ENCODE assay signal across 8 mouse cellular contexts in the genomic region with DNA sequence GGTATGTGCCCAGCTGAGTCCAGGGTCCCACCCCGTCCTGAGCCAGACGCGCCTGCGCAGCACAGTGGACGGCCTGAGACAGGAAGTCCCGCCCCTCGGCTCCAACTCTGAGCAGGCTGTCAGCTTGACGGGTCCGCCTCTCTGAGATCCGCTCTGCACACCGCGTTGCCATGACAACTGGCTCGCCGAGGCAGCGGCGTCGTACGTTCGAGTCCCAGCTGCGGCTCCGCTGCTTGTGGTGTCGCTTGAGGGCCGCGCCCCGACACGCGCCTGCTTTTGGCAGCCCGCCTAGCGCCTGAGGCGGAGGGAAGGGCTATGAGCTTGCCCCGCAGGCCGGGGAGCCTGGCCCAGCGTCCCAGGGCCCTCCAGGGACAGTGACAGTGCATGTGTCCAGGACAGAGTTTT. TPM values are rescaled to one million over a fixed set of nuclear protein-coding genes. Genes with fewer than 3 reads are reported as not detected.
DNase-seq lines count a peak whose midpoint lies in the region; ATAC-seq lines count a peak whose summit lies in the region.

No protein-coding gene starts in this region.

- intact Hi-C loops in gastrocnemius, postnatal 36 days (cut with DNase I) = no loop called here

- no peaks in the 10 kb centered on the region for H3K4me1 ChIP-seq in intestine, embryonic 14.5 days (replicated peaks; ENCODE audit: control insufficient read depth, insufficient read depth, low read length)
- H3K4me1 ChIP-seq in limb, embryonic 11.5 days (ENCODE audit: control insufficient read depth, insufficient read depth, low read length) = no peaks in the 10 kb centered on the region
- peaks cover 4% of the 10 kb centered on the region; the same call in 1 of the 2 replicates for H3K4me1 ChIP-seq in midbrain, embryonic 13.5 days (replicated peaks)

- H3K4me2 ChIP-seq in intestine, embryonic 14.5 days (ENCODE audit: low read length) = peak overlapping the region; percentile 73
- peak overlapping the region; percentile 56 for H3K4me2 ChIP-seq in limb, embryonic 11.5 days (ENCODE audit: low read depth, severe bottlenecking)
- peak overlapping the region; percentile 55 for H3K4me2 ChIP-seq in midbrain, embryonic 13.5 days (replicated peaks)

- no peaks in the 10 kb centered on the region for H3K9me3 ChIP-seq in intestine, embryonic 14.5 days (ENCODE audit: control insufficient read depth, low read length)
- no peaks in the 10 kb centered on the region for H3K9me3 ChIP-seq in limb, embryonic 11.5 days (ENCODE audit: control insufficient read depth, low read length)
- H3K9me3 ChIP-seq in midbrain, embryonic 13.5 days = 0 out of 2 replicates have a peak, but pooled peaks cover 4% of the 10 kb centered on the region

- peak; percentile 94 for ATAC-seq in intestine, embryonic 14.5 days (replicated peaks; ENCODE audit: low FRiP score, low TSS enrichment, low read depth)
- peak; percentile 90 for ATAC-seq in limb, embryonic 11.5 days (ENCODE audit: insufficient number of reproducible peaks, low FRiP score, low TSS enrichment, low read depth)
- peak; percentile 95 for ATAC-seq in midbrain, embryonic 13.5 days

- H3K27me3 ChIP-seq in intestine, embryonic 14.5 days (replicated peaks; ENCODE audit: control insufficient read depth, insufficient read depth, low read length) = no peaks in the 10 kb centered on the region
- no peaks in the 10 kb centered on the region for H3K27me3 ChIP-seq in limb, embryonic 11.5 days (ENCODE audit: control insufficient read depth, insufficient read depth, low read length)
- H3K27me3 ChIP-seq in midbrain, embryonic 13.5 days = no peaks in the 10 kb centered on the region

- peak; percentile 93 for DNase-seq in adrenal gland, adult 2 months
- DNase-seq in embryo, embryonic 11 days = peak; percentile 97
- DNase-seq in gastrocnemius, postnatal 36 days = peak; percentile 68 to 82
- DNase-seq in intestine, embryonic 14.5 days (ENCODE audit: low spot score) = peak; percentile 87
- peak; percentile 92 for DNase-seq in limb, embryonic 11.5 days (ENCODE audit: low spot score)
- DNase-seq in skeletal muscle tissue, adult 2 months (ENCODE audit: low read depth, low spot score) = peak; percentile 91
- peak; percentile 88 for DNase-seq in yolk sac, embryonic 10.5 days (ENCODE audit: low spot score)

- no peaks in the 10 kb centered on the region for H3K36me3 ChIP-seq in intestine, embryonic 14.5 days (ENCODE audit: control insufficient read depth, insufficient read depth, low read length)
- H3K36me3 ChIP-seq in limb, embryonic 11.5 days (ENCODE audit: control insufficient read depth, insufficient read depth, low read length) = no peaks in the 10 kb centered on the region
- no peaks in the 10 kb centered on the region for H3K36me3 ChIP-seq in midbrain, embryonic 13.5 days

- WGBS in intestine, embryonic 14.5 days = 3% methylated on average over 33 of the region's 33 CpGs
- 2% methylated on average over 33 of the region's 33 CpGs for WGBS in limb, embryonic 11.5 days
- WGBS in midbrain, embryonic 13.5 days = 1% methylated on average over 33 of the region's 33 CpGs

- H3K9ac ChIP-seq in intestine, embryonic 14.5 days (ENCODE audit: low read length) = peak overlapping the region; percentile 56
- H3K9ac ChIP-seq in limb, embryonic 11.5 days (ENCODE audit: low read length) = peak overlapping the region; percentile 46; the same call in 1 of the 2 replicates
- H3K9ac ChIP-seq in midbrain, embryonic 13.5 days (replicated peaks) = no peak overlapping the region

- H3K4me3 ChIP-seq in intestine, embryonic 14.5 days (ENCODE audit: low read depth, low read length) = peak overlapping the region; percentile 51
- peak overlapping the region; percentile 34 for H3K4me3 ChIP-seq in limb, embryonic 11.5 days (ENCODE audit: low read depth, low read length)
- H3K4me3 ChIP-seq in midbrain, embryonic 13.5 days (replicated peaks) = peak overlapping the region; percentile 38

- H3K27ac ChIP-seq in intestine, embryonic 14.5 days (ENCODE audit: low read depth) = no peak overlapping the region
- no peak overlapping the region for H3K27ac ChIP-seq in limb, embryonic 11.5 days (replicated peaks; ENCODE audit: low read depth, low read length)
- H3K27ac ChIP-seq in midbrain, embryonic 13.5 days = 0 out of 2 replicates have a peak overlapping the region, but pooled peaks have one; percentile 35

RNA-seq across cellular contexts. Expression of gene Nptx1, which starts 23.0 kb away (rescaled TPM):
- total RNA-seq in adrenal gland, adult 2 months (2021) = 1 to 10 TPM; 2.2 to 4.9 TPM
- polyA plus RNA-seq in adrenal gland, adult 2 months (2012; rRNA removed) = 1.9 and 2.2 TPM in 2 replicates
- under 1 TPM in 1 of 2 experiments, not detected in 1; 0.10 TPM for total RNA-seq in gastrocnemius, postnatal 36 days (2021)
- polyA plus RNA-seq in intestine, embryonic 14.5 days (2014; fragmentation: Nextera tagmentation; extraction: Ambion mirVana) = 1.3 and 2.4 TPM in 2 replicates
- 0.29 and 0.60 TPM in 2 replicates for polyA plus RNA-seq in limb, embryonic 11.5 days (2014; fragmentation: Nextera tagmentation; extraction: Ambion mirVana)
- polyA plus RNA-seq in midbrain, embryonic 13.5 days (2015; fragmentation: Nextera tagmentation; extraction: Ambion mirVana) = 7.3 and 8.6 TPM in 2 replicates

RNA-seq across cellular contexts. Expression of gene Endov, which starts 33.4 kb away (rescaled TPM):
- total RNA-seq in adrenal gland, adult 2 months (2021) = 10 to 100 TPM; 12.1 to 18.9 TPM
- polyA plus RNA-seq in adrenal gland, adult 2 months (2012; rRNA removed) = 12.8 and 14.7 TPM in 2 replicates
- 1 to 10 TPM; 3.8 to 3.9 TPM for total RNA-seq in gastrocnemius, postnatal 36 days (2021)
- 15.3 and 15.8 TPM in 2 replicates for polyA plus RNA-seq in intestine, embryonic 14.5 days (2014; fragmentation: Nextera tagmentation; extraction: Ambion mirVana)
- polyA plus RNA-seq in limb, embryonic 11.5 days (2014; fragmentation: Nextera tagmentation; extraction: Ambion mirVana) = 16.5 and 17.8 TPM in 2 replicates
- 22.8 and 22.9 TPM in 2 replicates for polyA plus RNA-seq in midbrain, embryonic 13.5 days (2015; fragmentation: Nextera tagmentation; extraction: Ambion mirVana)
